Mouse (Mus musculus) kidney, adult 11 months (tissue): ENCODE data around the gene Grk6.
"Not testable (repeated sequence)": the region's sequence is repeated elsewhere in the genome, so short reads cannot be mapped to it uniquely, and the experiment has no call there.

Experiments
- DNase-seq: peaks from one replicate; pipeline ENCODE4 v3.0.0; 2022

The Grk6 gene

GRCm38 (mm10) chr13:55429226-55429888 is 15.5 kb upstream of the Grk6 start:
- peak; percentile 72 for DNase-seq

DNA sequence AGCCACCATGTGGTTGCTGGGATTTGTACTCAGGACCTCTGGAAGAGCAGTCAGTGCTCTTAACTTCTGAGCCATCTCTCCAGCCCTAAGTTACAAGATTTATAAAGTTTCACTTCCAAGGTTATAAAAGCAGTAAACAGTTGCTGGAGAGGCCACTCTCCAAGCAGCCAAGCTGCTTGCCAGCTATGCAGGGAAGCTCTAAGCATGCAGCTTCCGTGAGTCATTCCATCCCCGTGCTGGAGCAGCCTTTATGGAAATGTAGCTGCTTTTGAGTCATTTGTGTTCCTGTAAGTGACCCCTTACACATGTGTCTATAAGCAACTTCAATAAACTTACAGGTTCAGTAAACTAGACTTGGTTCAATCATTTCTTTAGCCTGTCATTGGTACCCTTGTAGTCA is 14.3 kb upstream of the Grk6 start:
- DNase-seq, result no peak

DNA sequence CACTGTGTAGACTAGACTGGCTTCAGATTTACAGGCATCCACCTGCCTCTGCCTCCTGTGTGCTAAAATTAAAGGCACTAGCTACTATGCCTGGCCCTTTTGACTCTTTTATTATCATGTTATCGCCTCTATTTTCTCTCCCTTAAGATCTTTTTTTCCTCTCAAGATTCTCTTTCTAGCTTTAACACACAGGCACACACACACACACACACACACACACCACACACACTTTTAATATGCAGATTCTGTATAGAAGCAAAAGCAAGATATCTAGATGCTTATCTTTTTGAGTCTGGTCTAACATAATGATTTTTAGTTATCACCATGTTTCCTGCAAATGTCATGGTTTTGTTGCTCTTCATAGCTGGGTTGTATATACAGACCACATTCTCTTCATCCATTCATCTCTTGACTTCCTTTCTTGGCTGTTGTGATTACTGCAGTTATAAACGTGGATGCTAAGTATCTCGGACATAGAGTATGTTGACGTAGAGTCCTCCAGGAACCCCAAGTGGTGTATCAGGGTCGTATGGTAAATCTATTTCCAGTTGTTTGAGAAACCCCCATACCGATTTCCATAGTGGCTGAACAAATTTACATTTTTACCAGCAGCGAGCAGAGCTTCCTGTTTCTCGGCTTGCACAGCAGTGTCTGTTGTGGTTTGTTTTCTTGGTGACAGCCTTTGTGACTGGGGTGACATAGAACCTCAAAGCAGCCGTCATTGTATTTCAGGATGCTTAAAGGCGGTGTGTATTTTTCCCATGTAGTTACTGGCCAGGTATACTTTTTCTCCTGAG is 12.8 kb upstream of the Grk6 start:
- DNase-seq, result no peak

GRCm38 (mm10) chr13:55437111-55437629 is 7.7 kb upstream of the Grk6 start:
- DNase-seq, result not testable (repeated sequence)

DNA sequence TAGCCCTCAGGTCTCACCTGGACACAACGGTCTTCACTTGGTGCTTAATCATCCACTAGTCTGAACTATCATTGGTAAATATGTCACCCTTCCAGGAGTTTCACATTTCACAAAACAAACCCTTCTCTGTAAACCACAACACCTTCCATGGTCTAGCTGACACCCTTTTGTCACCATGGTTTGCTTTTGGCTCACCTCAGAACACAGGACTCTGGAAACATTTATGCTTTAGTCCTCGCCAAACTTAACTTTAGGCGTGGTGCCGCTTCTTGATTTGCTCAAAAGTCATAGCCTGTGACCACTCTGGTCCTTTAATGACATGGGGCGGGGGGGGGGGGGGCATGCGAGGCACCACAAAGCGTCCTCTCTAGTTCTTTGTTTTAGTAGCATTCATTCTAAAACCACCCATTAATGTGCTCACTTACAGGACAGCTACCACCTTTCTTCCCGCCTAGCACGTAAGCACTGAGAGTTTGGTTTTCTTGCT is 1.0 kb upstream of the Grk6 start:
- no peak for DNase-seq

DNA sequence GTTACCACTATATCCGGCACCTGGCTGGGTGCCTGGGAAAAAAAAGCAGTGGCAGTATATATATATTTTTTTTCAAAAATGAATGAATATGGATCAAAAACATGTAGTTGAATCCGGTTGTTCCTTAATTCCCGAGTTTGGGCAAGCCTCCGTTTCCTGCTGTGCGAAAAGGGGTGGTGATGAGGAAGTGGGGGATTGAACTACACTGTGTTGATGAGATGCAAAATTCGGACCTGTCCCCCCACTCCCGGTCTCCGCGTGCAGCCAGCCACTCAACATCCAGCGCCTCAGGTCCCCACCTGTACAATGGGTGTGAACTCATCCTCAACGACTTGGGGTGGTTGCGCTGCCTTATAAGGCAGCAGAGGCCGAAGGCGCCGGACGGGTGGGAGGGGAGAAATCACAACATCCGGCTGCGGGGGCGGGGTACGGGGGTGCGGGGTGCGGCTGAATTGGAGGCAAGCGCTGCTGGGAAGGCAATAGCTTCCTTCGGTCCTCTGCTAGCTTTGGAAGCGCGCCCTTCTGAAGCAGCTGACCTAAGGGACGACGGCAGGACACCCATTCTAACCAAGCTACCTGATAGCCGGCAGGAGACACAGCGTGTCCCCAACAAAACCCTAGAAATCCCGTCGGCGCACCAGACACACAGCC is 461 bp upstream of the Grk6 start:
- DNase-seq, result no peak

- DNase-seq, result no peak
These were observed 654 bp downstream of the Grk6 start for GRCm38 (mm10) chr13:55445361-55446091.

- no peak for DNase-seq
These were observed 1.7 kb downstream of the Grk6 start for GRCm38 (mm10) chr13:55446483-55447105.

DNA sequence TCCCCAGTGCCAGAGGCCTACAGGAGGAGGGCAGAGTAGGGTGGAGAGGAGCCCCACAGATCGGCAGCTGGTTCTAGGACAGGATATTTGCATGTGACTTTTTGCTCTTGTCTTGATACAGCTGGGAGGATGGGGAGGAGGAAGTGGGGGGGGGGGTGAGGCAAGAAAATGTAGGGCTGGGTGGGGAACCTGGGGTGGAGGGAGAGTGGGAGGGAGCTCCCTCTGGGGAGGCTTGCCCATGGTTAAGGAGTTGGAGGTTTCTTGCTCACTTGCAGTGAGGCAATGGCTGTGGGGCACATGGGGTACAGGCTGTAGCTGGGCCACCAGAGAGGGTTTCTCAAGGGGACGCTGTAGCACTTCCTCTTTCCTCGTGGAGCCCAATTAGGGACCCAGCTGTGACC is 2.7 kb downstream of the Grk6 start:
- no peak for DNase-seq

DNA sequence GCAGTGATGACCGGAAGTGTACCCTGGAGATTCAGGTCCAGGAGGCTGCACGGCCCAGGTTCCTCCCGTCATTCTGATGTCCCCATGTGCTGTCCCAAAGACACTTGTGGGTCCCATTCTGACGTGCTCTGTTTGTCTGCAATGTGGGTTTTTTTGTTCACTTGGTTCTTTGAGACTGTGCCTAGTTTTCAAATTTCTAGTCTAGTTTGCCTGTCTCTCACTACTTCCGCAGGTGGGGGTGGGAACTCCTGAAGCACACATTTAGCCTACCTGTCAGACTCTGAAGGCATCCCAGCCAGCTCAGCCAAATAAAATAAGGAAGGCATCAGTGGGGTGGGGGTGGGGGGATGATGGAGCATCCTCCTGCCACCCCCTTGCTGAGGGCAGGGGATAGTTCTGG is 3.3 kb downstream of the Grk6 start:
- no peak for DNase-seq

- DNase-seq, result no peak
These were observed 4.3 kb downstream of the Grk6 start for GRCm38 (mm10) chr13:55449205-55449604.

DNA sequence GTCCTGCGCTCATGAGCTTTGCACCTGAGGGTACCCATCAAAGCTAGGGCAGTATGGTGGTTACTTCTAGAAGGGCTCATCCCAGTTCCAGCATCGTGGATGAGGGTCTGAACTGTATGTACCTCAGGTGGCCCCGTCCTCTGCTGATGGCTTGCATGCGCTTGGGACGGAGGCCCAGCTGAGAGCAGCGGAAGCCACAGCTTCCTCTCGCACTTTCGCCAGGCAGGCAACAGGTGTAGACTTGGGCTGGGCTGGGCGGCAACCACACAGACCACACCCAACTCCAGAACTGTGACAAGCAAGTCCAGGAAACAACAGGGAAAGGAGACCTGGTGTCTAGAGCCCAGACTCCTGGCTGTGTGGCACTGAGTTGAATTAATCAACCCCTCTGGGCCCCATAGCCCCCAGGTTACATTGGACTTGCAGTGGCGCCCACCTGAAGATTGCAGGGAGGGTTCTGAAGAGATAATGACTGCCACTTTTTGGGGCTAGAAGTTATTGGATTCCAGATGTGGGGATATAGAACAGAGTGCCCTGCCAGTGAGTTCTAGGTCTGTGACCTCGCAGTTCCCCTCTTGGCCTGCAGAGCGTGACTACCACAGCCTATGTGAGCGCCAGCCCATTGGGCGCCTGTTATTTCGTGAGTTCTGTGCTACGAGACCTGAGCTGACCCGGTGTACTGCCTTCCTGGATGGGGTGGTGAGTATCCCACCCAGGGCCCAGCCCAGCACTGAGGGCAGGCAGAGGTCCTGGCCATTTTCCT is 5.0 kb downstream of the Grk6 start:
- no peak for DNase-seq

DNA sequence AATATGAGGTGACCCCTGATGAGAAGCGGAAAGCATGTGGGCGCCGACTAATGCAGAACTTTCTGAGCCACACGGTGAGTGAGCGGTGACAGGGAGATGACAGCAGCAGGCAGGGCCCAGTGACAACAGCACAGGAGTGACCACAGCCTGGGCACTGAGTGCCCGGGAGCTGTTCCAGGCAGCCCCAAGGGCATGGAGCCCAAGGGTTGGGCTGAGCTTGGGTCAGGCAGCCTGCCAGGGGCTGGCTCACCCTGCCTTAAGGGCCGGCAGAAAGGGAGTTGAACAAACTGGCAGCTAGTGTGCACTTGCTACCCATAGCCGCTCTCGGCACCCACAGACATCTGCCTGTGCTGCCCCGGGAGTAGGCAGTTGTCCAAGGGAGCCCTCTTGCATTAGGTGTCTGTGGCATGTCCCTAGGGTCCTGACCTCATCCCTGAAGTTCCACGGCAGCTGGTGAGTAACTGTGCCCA is 5.7 kb downstream of the Grk6 start:
- DNase-seq, result peak; percentile 39

GRCm38 (mm10) chr13:55451296-55451695 is 6.4 kb downstream of the Grk6 start:
- DNase-seq, result no peak

DNA sequence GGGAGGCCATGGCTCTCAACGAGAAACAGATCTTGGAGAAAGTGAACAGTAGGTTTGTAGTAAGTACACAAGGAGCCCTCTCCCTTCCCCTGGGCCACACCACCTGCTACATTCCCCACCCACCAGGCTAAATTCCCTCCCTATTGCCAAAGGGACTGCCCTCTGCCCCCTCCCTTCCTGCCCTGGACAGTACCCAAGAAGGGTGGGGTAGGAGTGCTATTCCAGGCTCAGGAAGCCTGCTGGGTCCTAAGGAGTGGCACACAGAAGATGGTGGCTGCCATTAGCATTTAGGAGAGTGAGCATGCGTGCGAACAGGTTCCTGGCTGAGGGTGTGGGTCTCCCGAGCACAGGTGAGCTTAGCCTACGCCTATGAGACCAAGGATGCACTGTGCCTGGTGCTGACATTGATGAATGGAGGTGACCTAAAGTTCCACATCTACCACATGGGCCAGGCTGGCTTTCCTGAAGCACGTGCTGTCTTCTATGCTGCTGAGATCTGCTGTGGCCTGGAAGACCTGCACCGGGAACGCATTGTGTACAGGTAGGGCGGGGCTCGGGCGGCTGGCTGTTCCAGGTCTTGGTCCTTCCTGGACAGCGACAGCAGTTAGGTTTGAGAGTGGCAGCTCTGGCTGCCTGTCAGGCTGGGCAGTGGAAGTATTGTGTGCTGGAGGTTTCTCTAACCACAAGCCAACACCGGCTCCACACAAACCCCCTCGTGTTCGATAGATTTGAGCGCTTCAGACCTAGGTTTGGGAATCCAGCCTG is 7.1 kb downstream of the Grk6 start:
- DNase-seq, result peak; percentile 36

GRCm38 (mm10) chr13:55462965-55463364 is 18.1 kb downstream of the Grk6 start:
- DNase-seq, result no peak

DNA sequence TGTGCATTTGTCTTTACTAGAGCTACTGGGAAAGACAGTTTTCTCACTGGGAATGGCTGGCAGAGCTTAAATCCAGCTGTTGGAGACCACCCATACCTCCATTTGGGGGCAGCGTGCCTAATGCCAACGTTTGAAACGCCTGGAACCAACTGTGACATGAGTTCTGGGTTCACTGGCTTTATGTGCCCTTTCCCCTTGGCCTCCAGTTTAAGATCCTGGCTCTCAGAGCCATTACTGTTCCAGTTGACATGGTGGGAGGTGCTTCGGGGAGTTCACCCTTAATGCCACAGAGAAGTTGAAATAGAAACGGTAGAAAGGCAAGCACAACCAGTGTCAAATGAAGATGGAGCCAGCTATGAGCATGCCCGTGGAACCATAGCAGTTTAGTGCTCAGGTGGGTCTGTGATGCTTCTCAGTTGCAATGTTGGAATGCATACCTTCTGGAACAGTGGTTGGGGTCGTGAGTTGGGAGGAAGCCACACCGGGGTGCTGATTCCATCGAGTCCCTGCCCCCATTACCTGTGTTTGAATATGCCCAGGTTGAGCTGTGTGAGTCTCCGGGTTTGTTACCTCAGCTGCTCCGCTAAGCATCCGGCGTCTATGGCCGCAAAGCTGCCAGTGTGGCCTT is 18.6 kb downstream of the Grk6 start:
- no peak for DNase-seq

- no peak for DNase-seq
These were observed 19.4 kb downstream of the Grk6 start, which contains the start of gene Prr7 for GRCm38 (mm10) chr13:55464027-55464884. Gene Prr7, plus strand, starts transcription at chr13:55464267.

DNA sequence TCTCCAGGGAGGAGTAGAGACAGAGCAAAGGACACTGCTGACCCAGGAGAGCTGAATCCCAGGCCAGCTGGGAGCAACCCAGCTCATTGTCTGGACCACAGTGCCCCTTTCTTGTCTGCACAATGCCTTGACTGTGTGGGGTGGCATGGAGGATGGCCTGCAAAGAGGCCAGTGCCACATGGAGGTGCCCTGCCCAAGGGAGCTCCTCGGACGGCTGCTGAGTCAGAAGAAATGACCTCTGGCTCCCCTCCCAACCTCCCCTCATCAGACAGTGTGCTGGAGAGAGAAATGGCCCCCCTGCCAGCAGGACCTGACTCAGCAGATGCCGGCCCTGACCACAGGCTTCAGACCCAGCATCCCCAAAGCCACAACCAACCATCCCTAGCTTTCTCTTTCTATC is 20.3 kb downstream of the Grk6 start:
- DNase-seq, result no peak
